Comparison of ENCODE assay signal across 21 mouse cellular contexts in the genomic region with DNA sequence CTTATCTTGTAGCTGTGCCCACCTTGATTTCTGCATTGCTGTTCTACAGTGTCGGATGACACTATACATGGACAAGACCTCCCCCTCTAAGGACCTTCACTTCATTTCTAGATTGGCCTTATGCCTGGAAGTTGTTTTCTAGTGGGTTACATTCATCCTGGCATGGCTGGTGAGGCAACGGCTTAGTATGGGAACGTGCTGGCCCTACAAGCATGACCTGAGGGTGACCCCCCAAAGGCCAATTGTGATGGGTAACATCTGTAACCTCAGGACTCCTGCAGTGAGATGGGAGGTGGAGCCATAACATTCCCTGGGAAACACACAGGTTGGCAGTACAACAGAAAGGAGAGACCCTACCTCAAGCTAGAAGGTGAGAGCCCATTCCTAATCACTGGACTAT.
DNase-seq lines count a peak whose midpoint lies in the region.
"Had no signal": no experiment of that assay in that cellular context is flagged by ENCODE, and none has a peak within 500 bp of the region (broad histone marks: within the 10 kb centered on the region; RNA-seq: fewer than 3 reads in every experiment).

No protein-coding gene starts in this region.

- H3K27ac ChIP-seq in embryonic facial prominence, embryonic 10.5 days (replicated peaks), result no peak overlapping the region
- H3K27ac ChIP-seq: embryonic facial prominence, embryonic 15.5 days; forebrain, embryonic 10.5 days; gastrocnemius, adult 2 months; heart, embryonic 10.5 days had no signal

- no peaks in the 10 kb centered on the region for H3K36me3 ChIP-seq in embryonic facial prominence, embryonic 10.5 days (replicated peaks)
- H3K36me3 ChIP-seq: embryonic facial prominence, embryonic 15.5 days; forebrain, embryonic 10.5 days; heart, embryonic 10.5 days had no signal

- no peaks in the 10 kb centered on the region for H3K9me3 ChIP-seq in embryonic facial prominence, embryonic 10.5 days
- H3K9me3 ChIP-seq: embryonic facial prominence, embryonic 15.5 days; forebrain, embryonic 10.5 days; heart, embryonic 10.5 days had no signal

- H3K4me3 ChIP-seq in embryonic facial prominence, embryonic 10.5 days, result no peak overlapping the region
- H3K4me3 ChIP-seq: embryonic facial prominence, embryonic 15.5 days; erythroblast, embryonic 14.5 days; forebrain, embryonic 10.5 days; gastrocnemius, adult 2 months; heart, embryonic 10.5 days had no signal

- H3K27me3 ChIP-seq in embryonic facial prominence, embryonic 10.5 days (replicated peaks; ENCODE audit: low read depth, poor library complexity, severe bottlenecking), result no peaks in the 10 kb centered on the region
- H3K27me3 ChIP-seq: embryonic facial prominence, embryonic 15.5 days had no signal

- 49% methylated on average over 3 of the region's 3 CpGs for WGBS in embryonic facial prominence, embryonic 10.5 days

- peak; percentile 32 for DNase-seq in embryo, embryonic 10 days (ENCODE audit: low spot score)
- no peak for DNase-seq in embryo, embryonic 9.5 days (ENCODE audit: extremely low spot score)
- DNase-seq in lung, postnatal 10 days, result peak; percentile 33
- no peak for DNase-seq in lung, adult 18-20 months
- peak; percentile 12 for DNase-seq in ES-CJ7 (ENCODE audit: low read depth, low spot score)
- peak; percentile 60 for DNase-seq in embryonic facial prominence, embryonic 10.5 days (ENCODE audit: low spot score)
- no peak for DNase-seq in kidney, postnatal 25 days
- DNase-seq in right cerebral cortex, postnatal 14 days, result no peak
- DNase-seq: adrenal gland, postnatal 14 days; B cell, adult 2 months; cerebellum, adult 18-20 months; cerebellum, adult 9-11 months; cerebellum, postnatal 36 days; gastrocnemius, adult 2 months; gastrocnemius, postnatal 25 days; heart, postnatal 10 days; heart, postnatal 4 days had no signal

- H3K4me1 ChIP-seq in embryonic facial prominence, embryonic 10.5 days, result peaks cover 5% of the 10 kb centered on the region
- H3K4me1 ChIP-seq: embryonic facial prominence, embryonic 15.5 days; forebrain, embryonic 10.5 days had no signal

Comparison
In these comparisons a context has a peak if more than half of its experiments do, and no peak if none do; other contexts are left out.
1. DNase-seq: peak in embryo, embryonic 10 days (single experiment), lung, postnatal 10 days (single experiment), ES-CJ7 (single experiment) and embryonic facial prominence, embryonic 10.5 days (single experiment); none in embryo, embryonic 9.5 days (single experiment), lung, adult 18-20 months (0 of 2), kidney, postnatal 25 days (0 of 2) and right cerebral cortex, postnatal 14 days (single experiment).